Mouse (Mus musculus): Measurements from ENCODE around the gene Grik3. TPM values are rescaled to one million over a fixed set of nuclear protein-coding genes. Genes with fewer than 3 reads are reported as not detected.

The Grik3 gene
- polyA plus RNA-seq, 2 experiments, result 0.61 to 1.9 TPM

DNA sequence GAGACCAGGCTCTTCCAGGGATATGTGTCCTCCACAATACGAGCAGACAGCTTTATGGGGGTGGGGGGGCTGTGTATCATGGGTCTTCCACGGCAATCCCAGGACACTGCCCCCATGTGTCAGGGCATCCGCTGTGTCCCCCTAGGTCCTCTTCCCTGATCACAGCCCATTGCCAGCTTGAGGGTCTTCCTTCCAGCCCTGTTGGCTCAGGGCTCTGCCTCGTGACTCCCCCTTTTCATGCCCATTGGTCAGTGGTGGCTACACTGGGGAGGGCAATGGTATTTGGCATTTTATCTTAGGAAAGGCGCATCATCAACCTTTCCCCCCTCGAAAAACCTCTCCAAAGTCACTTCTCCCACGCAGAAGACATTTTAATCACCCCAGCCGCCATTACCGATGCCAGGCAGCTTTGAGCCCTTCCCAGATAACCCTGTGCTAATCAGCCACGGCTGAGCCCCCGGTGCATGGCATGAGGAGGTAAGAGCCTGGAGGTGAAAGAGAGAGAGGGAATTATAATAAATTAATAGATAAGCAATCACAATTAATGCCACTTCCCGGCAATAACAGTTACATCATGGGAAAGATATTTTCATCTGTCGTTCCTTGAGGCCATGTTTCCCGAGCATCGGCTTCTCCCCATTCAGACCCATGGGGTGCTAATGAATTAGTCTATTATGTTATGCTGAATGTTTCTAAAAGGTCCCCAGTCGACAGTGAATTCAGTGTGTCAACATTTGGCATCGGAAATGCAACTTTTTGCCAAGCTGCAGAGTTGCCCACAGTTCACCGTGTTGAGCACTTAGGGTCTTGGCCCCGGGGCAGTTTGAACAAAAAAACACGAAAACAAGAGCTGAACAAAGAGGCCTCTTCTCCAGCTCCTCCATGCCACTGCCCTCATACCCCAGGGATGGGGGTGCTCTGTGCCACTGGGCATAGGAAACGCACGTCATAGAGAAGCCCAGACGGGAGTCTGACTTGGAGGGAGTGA is 154.4 kb downstream of the Grik3 start:
- no peaks in the 10 kb centered on the region for H3K9me3 ChIP-seq (ENCODE audit: control insufficient read depth, low read length)
- no peak overlapping the region for H3K4me2 ChIP-seq (replicated peaks; ENCODE audit: low read depth, low read length, severe bottlenecking)
- ATAC-seq (ENCODE audit: low FRiP score, low read depth) (no peak), DNase-seq (ENCODE audit: low spot score) (no peak)
- TF ChIP-seq POLR2A (IDR thresholded peaks at IDR 0.05; ENCODE audit: borderline replicate concordance, extremely low read depth, insufficient read depth, insufficient read length), result no peak
- H3K4me1 ChIP-seq (ENCODE audit: control insufficient read depth, insufficient read depth, low read length), result no peaks in the 10 kb centered on the region
- H3K4me3 ChIP-seq (replicated peaks; ENCODE audit: low read length), result no peak overlapping the region
- no peak overlapping the region for H3K9ac ChIP-seq (ENCODE audit: low read depth, low read length, severe bottlenecking)
- 77% methylated on average over 23 of the region's 23 CpGs for WGBS
- no peak overlapping the region for H3K27ac ChIP-seq (replicated peaks; ENCODE audit: low read depth, low read length)
- H3K36me3 ChIP-seq (ENCODE audit: control insufficient read depth, insufficient read depth, low read length), result no peaks in the 10 kb centered on the region
- no peaks in the 10 kb centered on the region for H3K27me3 ChIP-seq (ENCODE audit: control insufficient read depth, insufficient read depth, low read length)

DNA sequence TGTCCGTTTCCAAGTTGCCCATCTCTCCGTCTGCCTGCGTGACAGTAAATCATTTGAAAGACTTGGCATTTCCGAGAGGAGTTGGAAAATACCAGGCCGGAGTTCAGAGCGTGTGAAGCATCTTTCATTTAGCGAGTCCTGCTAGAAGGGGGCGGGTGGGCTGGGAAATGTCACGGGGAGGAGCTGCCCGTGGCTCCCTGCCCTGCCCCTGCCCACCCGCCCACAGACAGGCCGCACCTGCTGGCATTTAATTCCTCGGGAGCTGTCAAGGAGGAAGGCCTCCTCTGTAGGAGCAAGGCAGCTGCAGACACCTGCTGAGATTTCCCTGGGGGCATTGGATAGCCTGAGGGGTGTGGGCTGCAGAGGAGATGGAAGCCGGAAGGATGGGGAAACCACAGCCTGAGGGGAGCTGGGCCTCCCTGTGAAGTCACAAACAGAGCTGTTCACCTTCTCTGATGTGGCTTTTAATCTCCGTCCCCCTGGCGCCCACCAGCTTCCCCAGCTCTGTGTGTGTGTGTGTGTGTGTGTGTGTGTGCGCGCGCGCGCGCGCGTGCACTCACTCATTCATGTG is 161.3 kb downstream of the Grik3 start:
- no peak for TF ChIP-seq POLR2A (IDR thresholded peaks at IDR 0.05; ENCODE audit: borderline replicate concordance, extremely low read depth, insufficient read depth, insufficient read length)
- H3K4me2 ChIP-seq (replicated peaks; ENCODE audit: low read depth, low read length, severe bottlenecking), result no peak overlapping the region
- H3K9ac ChIP-seq (ENCODE audit: low read depth, low read length, severe bottlenecking), result no peak overlapping the region
- no peaks in the 10 kb centered on the region for H3K27me3 ChIP-seq (ENCODE audit: control insufficient read depth, insufficient read depth, low read length)
- WGBS, result 42% methylated on average over 22 of the region's 24 CpGs
- H3K27ac ChIP-seq (replicated peaks; ENCODE audit: low read depth, low read length), result no peak overlapping the region
- H3K9me3 ChIP-seq (ENCODE audit: control insufficient read depth, low read length), result no peaks in the 10 kb centered on the region
- no peak overlapping the region for H3K4me3 ChIP-seq (replicated peaks; ENCODE audit: low read length)
- no peaks in the 10 kb centered on the region for H3K36me3 ChIP-seq (ENCODE audit: control insufficient read depth, insufficient read depth, low read length)
- no peak for DNase-seq (ENCODE audit: low spot score)
- no peaks in the 10 kb centered on the region for H3K4me1 ChIP-seq (ENCODE audit: control insufficient read depth, insufficient read depth, low read length)
- ATAC-seq (ENCODE audit: low FRiP score, low read depth), result peak; percentile 65

DNA sequence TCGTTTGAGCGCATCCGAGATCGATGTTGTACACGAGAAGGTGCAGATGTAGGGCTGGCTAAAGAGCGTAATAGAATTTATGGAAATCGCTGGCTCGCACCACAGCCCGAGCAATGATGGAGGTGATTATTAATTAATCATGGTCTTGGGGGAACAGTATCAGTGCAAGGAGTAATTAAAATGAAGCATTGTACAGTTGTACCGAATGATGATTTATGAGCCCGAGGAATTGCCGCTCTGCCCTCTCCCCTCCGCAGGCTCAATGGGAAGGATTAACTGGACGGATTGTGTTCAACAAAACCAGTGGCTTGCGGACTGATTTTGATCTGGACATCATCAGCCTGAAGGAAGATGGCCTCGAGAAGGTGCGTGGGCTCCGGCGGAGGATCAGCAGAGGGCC is 165.5 kb downstream of the Grik3 start:
- Histone ChIP-seq H3K4me2 (replicated peaks; ENCODE audit: low read depth, low read length, severe bottlenecking) (no peak overlapping the region), H3K27me3 (ENCODE audit: control insufficient read depth, insufficient read depth, low read length) (no peaks in the 10 kb centered on the region), H3K36me3 (ENCODE audit: control insufficient read depth, insufficient read depth, low read length) (no peaks in the 10 kb centered on the region), H3K4me3 (replicated peaks; ENCODE audit: low read length) (no peak overlapping the region), H3K9me3 (ENCODE audit: control insufficient read depth, low read length) (no peaks in the 10 kb centered on the region), H3K27ac (replicated peaks; ENCODE audit: low read depth, low read length) (no peak overlapping the region), H3K9ac (ENCODE audit: low read depth, low read length, severe bottlenecking) (no peak overlapping the region), H3K4me1 (ENCODE audit: control insufficient read depth, insufficient read depth, low read length) (no peaks in the 10 kb centered on the region)
- TF ChIP-seq POLR2A (IDR thresholded peaks at IDR 0.05; ENCODE audit: borderline replicate concordance, extremely low read depth, insufficient read depth, insufficient read length), result no peak
- WGBS, result 79% methylated on average over 19 of the region's 19 CpGs
- DNase-seq (ENCODE audit: low spot score) (no peak), ATAC-seq (ENCODE audit: low FRiP score, low read depth) (no peak)

DNA sequence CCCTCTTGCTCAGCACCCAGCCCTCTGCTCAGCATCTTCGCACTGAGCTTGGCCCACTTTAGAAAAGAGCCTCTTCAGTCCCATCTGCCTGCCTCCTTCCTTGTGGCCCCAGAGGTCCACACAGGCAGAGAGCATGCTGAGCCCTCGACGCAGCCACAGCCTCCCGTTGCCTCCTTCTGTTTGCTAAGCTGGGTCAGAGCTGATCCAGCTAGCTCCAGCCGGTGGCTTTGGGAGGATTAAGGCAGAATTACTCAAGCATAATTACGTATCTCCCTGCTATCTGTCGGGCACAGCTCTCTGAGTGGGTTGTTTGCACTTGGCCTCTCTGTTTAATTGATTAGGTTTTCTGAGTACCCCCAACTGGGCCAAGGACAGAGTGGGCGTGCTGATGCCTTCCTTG is 167.9 kb downstream of the Grik3 start:
- H3K9ac ChIP-seq (ENCODE audit: low read depth, low read length, severe bottlenecking), result no peak overlapping the region
- ATAC-seq (ENCODE audit: low FRiP score, low read depth), result no peak
- no peak for TF ChIP-seq POLR2A (IDR thresholded peaks at IDR 0.05; ENCODE audit: borderline replicate concordance, extremely low read depth, insufficient read depth, insufficient read length)
- DNase-seq (ENCODE audit: low spot score), result no peak
- no peaks in the 10 kb centered on the region for H3K9me3 ChIP-seq (ENCODE audit: control insufficient read depth, low read length)
- no peaks in the 10 kb centered on the region for H3K36me3 ChIP-seq (ENCODE audit: control insufficient read depth, insufficient read depth, low read length)
- H3K27ac ChIP-seq (replicated peaks; ENCODE audit: low read depth, low read length), result no peak overlapping the region
- no peak overlapping the region for H3K4me3 ChIP-seq (replicated peaks; ENCODE audit: low read length)
- WGBS, result 67% methylated on average over 8 of the region's 8 CpGs
- H3K4me2 ChIP-seq (replicated peaks; ENCODE audit: low read depth, low read length, severe bottlenecking), result no peak overlapping the region
- H3K27me3 ChIP-seq (ENCODE audit: control insufficient read depth, insufficient read depth, low read length), result no peaks in the 10 kb centered on the region
- no peaks in the 10 kb centered on the region for H3K4me1 ChIP-seq (ENCODE audit: control insufficient read depth, insufficient read depth, low read length)

DNA sequence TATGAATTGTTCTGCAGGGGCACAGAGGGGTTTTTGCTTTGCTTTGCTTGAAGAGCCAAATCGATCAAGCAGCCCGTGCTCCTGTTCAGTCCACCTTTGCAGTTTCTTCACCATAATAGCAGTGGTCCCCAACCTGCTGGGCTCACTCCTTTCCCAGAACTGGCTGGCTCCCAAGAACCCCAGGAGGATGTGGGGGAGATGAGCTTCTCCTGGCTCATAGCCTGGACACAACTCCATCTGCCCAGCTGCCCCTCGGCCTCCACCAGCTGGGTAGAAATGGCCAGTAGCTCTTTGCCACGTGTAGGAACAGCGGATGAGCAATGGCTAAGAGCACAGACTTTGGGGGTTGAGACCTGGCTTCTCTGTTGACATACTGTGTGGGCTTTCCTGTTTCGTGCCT is 171.5 kb downstream of the Grik3 start:
- H3K9ac ChIP-seq (ENCODE audit: low read depth, low read length, severe bottlenecking), result no peak overlapping the region
- TF ChIP-seq POLR2A (IDR thresholded peaks at IDR 0.05; ENCODE audit: borderline replicate concordance, extremely low read depth, insufficient read depth, insufficient read length), result no peak
- no peak overlapping the region for H3K4me3 ChIP-seq (replicated peaks; ENCODE audit: low read length)
- H3K9me3 ChIP-seq (ENCODE audit: control insufficient read depth, low read length), result no peaks in the 10 kb centered on the region
- 88% methylated on average over 6 of the region's 6 CpGs for WGBS
- H3K4me2 ChIP-seq (replicated peaks; ENCODE audit: low read depth, low read length, severe bottlenecking), result no peak overlapping the region
- no peaks in the 10 kb centered on the region for H3K4me1 ChIP-seq (ENCODE audit: control insufficient read depth, insufficient read depth, low read length)
- no peaks in the 10 kb centered on the region for H3K36me3 ChIP-seq (ENCODE audit: control insufficient read depth, insufficient read depth, low read length)
- ATAC-seq (ENCODE audit: low FRiP score, low read depth) (no peak), DNase-seq (ENCODE audit: low spot score) (no peak)
- H3K27ac ChIP-seq (replicated peaks; ENCODE audit: low read depth, low read length), result no peak overlapping the region
- H3K27me3 ChIP-seq (ENCODE audit: control insufficient read depth, insufficient read depth, low read length), result no peaks in the 10 kb centered on the region
